Mouse (Mus musculus): ENCODE results near the gene Bcl2l13.
"Not testable (repeated sequence)": the region's sequence is repeated elsewhere in the genome, so short reads cannot be mapped to it uniquely, and the experiment has no call there.

Bcl2l13 gene

DNA sequence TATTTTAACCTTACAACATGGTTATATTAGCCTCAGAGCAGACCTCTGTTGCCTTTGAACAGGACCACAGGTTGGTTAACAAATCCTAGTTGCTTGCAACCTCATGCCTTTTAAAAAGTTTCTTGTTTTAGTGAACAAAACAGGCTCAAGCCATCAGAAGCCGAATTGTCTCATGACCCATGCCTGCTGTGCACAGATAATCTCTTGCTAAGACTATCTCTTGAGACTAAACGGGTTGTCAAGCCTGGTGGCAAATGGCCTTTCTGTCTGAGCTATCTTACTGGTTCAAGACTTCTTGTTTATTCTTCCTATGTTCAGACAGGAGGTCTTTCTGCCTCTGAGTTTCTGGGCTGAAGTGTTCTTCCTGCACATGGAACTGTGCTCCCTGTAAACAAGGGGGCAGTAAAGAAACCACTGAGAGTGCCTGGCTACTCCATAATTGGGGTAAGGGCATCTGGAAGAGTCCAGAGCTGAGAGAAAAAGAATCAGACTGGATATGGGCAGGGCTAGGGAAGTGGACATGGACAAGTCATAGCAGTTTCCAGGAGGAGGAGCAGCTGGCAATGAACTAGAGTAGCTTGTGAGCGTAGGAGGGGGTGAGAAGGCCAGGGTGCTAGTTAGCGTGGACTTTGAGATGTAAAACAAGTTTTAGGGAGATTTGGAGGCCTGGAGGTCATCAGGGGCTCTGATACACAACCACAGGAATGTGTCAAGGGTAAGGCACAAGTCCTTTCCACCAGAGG is 5.0 kb upstream of the Bcl2l13 start:
- DNase-seq (ENCODE audit: low spot score in 2 of 2), result no peak

GRCm38 (mm10) chr6:120832097-120832496 is 3.9 kb upstream of the Bcl2l13 start:
- DNase-seq (ENCODE audit: low spot score in 2 of 2), result no peak

GRCm38 (mm10) chr6:120834766-120835321 is 1.2 kb upstream of the Bcl2l13 start:
- DNase-seq (ENCODE audit: low spot score in 2 of 2), result no peak

DNA sequence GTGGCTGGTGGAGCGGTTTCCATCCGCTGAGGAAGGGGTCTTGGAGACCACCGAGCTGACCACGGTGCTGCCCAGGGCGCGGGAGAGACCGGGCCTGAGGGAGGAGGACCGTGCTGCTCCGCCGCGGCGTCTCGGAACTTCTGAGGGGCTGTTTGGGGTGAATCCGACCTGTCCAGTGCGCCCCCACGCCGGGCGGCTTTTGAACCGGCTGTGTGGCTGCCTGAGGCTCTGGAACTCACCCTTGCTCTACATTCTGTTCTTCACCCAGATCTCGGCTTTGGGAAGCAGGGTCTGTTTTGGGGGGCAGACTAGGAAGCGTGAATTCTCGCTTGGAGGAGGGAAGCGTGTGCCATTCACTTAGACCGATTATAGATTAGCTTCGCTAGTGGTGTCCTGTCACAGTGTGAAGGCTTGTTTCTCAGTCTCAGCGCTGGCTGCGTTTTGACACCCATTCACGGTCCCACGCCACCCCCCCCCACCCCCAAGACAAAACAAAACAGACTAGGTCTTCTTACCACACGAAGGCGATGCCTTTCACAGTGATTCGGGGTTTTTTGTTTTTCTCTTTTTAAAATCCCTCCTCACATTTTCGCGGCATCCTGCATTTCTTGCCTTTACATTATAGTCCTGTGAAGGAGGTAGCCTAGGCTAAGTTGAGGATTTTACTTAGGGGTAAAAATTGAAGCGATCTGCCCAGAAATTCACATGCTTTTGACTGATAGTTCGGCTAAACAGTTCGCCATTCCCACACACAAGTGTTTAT is 558 bp downstream of the Bcl2l13 start:
- no peak for DNase-seq (ENCODE audit: low spot score in 2 of 2)

DNA sequence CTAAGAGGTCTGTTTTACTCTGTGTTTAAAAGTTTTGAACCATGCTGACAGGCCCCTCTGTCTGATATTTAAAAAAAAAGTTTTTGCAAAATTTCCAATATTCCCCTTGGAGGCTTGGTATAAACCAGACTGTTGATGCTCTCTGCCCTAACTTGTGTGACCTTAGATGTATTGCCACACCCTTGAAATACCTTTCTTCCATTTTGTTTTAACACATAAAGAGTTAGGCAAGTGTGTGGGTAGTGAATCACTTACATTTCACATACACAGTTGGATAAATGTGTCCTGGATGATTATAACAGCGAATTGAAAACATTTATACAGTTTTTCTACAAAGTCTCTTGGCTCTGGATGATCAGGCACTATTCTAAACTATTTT is 1.1 kb downstream of the Bcl2l13 start:
- DNase-seq (ENCODE audit: low spot score in 2 of 2), result no peak

DNA sequence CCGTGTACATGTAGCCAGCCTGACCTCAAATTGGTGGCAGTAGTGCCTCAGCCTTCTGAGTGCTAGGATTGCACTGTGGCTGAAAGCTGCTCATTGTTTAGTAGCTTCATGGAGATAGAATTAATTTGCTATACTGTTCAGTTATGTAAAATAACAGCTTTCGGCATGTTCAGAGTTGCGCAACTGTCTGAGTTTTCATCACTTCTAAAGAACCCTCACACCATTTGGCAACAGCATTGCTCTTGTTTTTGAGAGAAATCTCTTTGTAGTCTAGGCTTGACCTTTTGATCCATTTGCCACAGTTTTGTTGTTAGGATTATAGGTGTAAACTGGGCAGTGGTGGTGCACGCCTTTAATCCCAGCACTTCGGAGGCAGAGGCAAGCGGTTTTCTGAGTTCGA is 4.2 kb downstream of the Bcl2l13 start:
- DNase-seq (ENCODE audit: low spot score in 2 of 2), result no peak

- DNase-seq (ENCODE audit: low spot score in 2 of 2), result no peak
Observed at GRCm38 (mm10) chr6:120841754-120842153, 5.7 kb downstream of the Bcl2l13 start.

GRCm38 (mm10) chr6:120850720-120851119 is 14.7 kb downstream of the Bcl2l13 start:
- not testable (repeated sequence) for DNase-seq (ENCODE audit: low spot score in 2 of 2)

DNA sequence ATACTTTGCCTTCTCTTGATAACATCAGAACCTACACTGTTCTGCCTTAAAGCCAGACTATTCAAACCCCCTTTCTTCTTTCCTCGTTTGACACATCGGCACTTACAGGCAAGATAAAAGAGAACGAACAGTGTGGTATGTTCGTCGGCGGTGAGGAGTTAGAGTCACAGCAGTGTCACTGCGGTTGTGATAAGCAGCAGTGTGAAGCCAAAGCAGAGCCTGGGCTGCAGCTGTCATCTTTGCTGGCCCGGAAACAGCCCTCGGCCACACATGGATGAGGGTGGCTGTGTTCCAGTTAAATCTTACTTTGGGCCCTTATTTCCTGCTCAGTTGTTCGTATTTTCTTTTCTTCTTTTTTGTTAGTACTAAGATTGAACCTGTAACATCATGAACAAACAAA is 18.4 kb downstream of the Bcl2l13 start:
- DNase-seq (ENCODE audit: low spot score in 2 of 2), result peak; percentile 20 to 22

DNA sequence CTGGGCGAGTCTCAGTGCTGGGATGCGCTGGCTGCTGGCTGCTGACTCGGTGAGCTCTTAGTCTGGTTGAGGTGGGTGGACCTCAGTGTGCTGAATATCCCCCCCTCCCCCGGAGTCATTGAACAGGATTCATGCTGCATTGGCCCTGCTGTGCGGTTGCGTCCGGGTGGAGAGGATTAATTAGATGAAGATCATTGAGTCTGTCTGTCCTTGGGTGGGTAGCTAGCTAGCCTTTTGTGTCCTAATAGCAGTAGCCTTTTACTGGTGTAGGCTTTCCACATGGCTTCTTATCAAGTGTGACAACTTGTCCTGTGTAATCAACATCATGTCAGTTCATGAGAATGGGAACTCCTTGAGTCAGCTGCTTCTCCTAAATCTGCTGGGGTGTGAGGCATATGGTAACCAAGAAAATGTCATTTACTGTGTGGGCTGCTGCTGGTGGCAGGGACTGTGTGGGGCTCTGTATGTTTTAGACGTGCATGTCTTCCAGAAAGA is 22.3 kb downstream of the Bcl2l13 start:
- no peak for DNase-seq (ENCODE audit: low spot score in 2 of 2)

DNA sequence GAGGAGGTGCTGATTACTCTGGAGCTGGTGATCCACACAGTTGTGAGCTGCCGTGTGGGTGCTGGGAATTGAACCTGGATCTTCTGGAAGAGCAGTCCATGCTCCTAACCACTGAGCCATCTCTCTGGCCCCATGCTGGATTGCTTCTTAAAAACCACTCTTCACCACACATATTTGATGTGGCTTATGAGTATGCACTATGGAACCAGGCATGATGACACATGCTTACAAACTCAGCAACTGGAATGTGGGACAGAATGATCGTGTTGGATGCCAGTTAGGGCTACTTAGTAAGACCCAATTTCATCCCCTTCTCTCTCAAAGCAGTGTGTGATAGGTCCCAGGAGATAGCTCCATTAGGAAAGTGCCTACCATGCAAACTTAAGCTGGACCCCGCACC is 24.1 kb downstream of the Bcl2l13 start:
- no peak for DNase-seq (ENCODE audit: low spot score in 2 of 2)

DNA sequence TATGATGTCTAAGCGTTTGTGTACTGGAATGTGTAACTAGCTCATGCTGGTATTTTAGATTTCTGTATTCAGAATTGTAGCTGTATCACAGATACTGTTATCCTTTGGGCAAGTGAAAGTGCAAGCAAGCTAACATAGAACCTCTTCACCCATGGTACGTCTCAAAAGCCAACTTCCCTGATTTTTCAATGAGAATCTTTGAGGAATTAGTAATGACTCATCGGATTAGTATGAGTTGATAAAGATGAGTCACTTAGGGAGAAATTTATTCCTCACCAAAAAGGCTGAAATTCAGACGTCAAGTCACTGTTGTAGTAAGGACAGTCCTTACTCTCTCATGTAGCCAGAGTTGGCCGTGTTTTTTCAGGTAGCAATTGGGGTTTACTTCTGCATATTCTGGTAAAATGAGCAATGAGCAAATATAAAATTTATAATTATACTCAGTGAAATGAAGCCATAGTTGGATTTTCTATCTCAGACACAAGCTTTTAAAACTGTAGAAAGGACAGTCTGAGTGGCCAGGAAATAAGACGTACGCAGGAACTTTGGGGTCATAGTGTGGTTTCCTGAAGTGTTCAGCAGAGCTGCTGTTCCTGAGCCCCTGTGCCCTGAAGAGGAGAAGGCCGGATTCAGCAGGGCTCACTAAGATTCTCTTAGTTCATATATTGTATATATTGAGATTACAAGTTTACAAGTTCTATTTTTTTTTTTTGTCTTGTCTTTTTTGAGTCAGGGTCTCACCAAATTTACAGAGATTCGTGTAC is 30.2 kb downstream of the Bcl2l13 start:
- DNase-seq (ENCODE audit: low spot score in 2 of 2), result peak in 1 of 2 experiments; percentile 5

DNA sequence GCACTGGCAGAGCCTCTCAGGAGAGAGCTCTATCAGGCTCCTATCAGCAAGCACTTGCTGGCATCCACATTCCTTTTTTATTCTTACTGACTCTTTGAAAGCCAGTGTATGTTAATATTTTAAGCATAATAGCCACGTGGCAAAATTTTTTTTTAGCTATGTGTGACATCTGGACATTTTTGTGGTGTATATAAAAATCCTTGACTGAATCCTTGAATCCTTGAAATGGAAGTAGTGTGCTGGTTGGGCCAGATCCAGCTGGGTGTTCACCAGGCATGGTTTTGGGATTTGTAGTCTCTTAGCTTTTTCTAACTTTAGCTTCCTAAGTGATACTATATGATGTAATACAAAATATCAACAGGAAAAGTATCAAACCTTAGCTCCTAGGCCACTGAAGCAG is 32.8 kb downstream of the Bcl2l13 start:
- no peak for DNase-seq (ENCODE audit: low spot score in 2 of 2)

- DNase-seq (ENCODE audit: low spot score in 2 of 2), result no peak
Observed at GRCm38 (mm10) chr6:120871286-120871685, 35.3 kb downstream of the Bcl2l13 start.

- DNase-seq (ENCODE audit: low spot score in 2 of 2), result no peak
Observed at GRCm38 (mm10) chr6:120873874-120874273, 37.9 kb downstream of the Bcl2l13 start.

DNA sequence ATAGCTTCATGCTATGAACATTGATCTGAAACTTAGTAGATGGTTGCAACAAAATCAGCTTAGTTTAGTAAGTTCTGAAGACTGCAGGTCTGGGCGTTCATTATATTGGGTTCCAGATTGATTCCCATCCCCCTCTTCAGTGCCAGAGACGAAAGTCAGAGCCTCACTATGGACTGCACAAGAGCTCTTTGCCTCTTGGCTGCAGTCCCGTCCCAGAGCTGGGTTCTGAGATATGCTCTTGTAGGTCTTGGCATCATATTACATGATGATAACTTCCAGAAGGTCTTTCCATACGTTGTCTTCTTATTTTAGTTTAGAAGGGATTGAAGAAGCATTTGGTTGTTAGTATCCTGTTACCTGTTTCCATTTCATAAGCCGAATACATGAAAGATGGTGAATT is 43.0 kb downstream of the Bcl2l13 start:
- DNase-seq (ENCODE audit: low spot score in 2 of 2), result peak in 1 of 2 experiments; percentile 18

GRCm38 (mm10) chr6:120884436-120884835 is 48.4 kb downstream of the Bcl2l13 start:
- DNase-seq (ENCODE audit: low spot score in 2 of 2), result no peak

- DNase-seq (ENCODE audit: low spot score in 2 of 2), result no peak
Observed at GRCm38 (mm10) chr6:120886696-120887095, 50.7 kb downstream of the Bcl2l13 start.

DNA sequence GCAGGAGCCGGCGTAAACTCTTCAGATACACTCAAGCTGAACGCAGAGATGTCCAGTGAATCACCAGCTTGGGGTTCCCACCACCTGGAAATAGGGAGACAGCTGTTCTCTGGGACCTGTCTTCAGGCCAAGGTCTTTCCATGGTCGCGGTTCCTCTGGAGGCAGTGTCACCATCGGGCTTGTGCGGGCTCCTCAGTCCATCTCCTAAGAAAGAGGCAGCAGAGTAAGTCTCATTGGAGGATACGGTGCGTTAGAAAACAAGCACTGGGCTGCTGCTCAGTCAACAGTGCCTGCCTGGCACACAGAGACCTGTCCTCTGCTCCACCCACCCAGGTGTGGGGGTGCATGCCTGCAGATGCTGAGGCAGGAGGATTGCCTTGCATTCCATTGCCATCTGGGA is 58.1 kb downstream of the Bcl2l13 start:
- no peak for DNase-seq (ENCODE audit: low spot score in 2 of 2)

- no peak for DNase-seq (ENCODE audit: low spot score in 2 of 2)
Observed at GRCm38 (mm10) chr6:120894524-120894923, 58.5 kb downstream of the Bcl2l13 start.

- DNase-seq (ENCODE audit: low spot score in 2 of 2), result peak; percentile 20 to 42
Observed at GRCm38 (mm10) chr6:120898188-120898833, 62.3 kb downstream of the Bcl2l13 start.
